Mouse (Mus musculus): ENCODE data around the gene Mkrn1.

GRCm38 (mm10) chr6:39419851-39420721 is at the start of gene Mkrn1:
- TF ChIP-seq CTCF (IDR thresholded peaks at IDR 0.05; ENCODE audit: borderline replicate concordance, insufficient read depth, low read length), result no peak
- TF ChIP-seq POLR2A (IDR thresholded peaks at IDR 0.05; ENCODE audit: low read depth, low read length), result peak; percentile 77

Data from embryonic fibroblast, embryonic 13.5 days (primary cell).